Mouse (Mus musculus) brain, embryonic 14.5 days (tissue): ENCODE results near the gene Nemp1.

Experiments
- CTCF ChIP-seq: fragments of 200-500 bp; IDR thresholded peaks from 2 replicates; pipeline ENCODE4 v1.5.1; 2012; ENCODE audit warnings: inconsistent platforms, mild to moderate bottlenecking, moderate library complexity, borderline replicate concordance; ENCODE audit not compliant: insufficient read depth, insufficient read length; ENCODE audit errors: extremely low read depth
- POLR2A ChIP-seq: fragments of 200-500 bp; IDR thresholded peaks from 2 replicates; pipeline ENCODE4 v1.6.1; 2012; ENCODE audit warnings: mild to moderate bottlenecking, inconsistent platforms, borderline replicate concordance; ENCODE audit not compliant: poor library complexity, insufficient read depth, insufficient read length, severe bottlenecking; ENCODE audit errors: extremely low read depth

- TF ChIP-seq POLR2A (no peak), CTCF (peak; percentile 81)
These were observed 11.1 kb downstream of the Nemp1 start for GRCm38 (mm10) chr10:127677591-127678336.
